Mouse (Mus musculus): Measurements from ENCODE around the gene Sun1. TPM values are rescaled to one million over a fixed set of nuclear protein-coding genes. Genes with fewer than 3 reads are reported as not detected.

Sun1 gene
- 28.4 and 29.5 TPM in 2 replicates for polyA plus RNA-seq (2015; fragmentation: Nextera tagmentation; extraction: Ambion mirVana)

DNA sequence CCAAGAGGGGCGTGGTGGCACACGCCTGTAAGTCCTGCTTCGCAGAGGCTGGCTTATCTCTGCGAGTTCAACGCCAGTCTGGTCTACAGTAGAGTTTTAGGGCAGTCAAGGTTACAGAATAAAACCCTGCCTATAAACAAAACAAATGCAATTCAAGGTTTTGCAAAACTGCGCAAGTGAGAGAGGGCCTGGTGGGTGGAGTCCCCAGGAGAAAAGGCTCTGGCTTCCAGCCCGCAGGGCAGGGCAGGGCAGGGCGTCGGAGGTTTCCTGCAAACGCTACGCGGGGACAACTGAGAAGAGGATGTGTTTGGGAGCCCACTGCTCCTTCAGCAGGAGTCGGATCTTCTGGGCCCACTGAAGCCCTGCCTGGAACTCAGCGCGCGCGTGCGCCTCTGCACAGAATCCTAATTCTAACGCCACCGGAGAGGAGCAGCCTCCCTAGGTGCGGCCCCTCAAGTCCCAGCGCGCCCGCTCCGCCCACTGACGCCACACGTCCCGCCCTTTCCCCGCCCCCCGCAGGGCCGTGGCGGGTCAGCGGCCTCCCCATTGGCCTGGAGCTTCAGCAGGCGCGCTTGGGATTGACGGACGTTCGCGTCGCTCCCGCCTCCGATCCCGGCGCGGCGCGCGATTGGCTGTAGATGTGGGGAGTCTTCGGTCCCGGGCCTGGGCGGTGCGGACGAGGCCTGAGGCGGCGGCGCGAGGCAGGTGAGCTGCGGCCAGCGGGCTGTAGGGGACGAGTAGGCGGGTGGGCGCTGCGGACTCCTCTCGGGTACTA is at the start of gene Sun1:
Gene Sun1, plus strand, starts transcription at position 643 of the 775 bp plus-strand sequence.

DNA sequence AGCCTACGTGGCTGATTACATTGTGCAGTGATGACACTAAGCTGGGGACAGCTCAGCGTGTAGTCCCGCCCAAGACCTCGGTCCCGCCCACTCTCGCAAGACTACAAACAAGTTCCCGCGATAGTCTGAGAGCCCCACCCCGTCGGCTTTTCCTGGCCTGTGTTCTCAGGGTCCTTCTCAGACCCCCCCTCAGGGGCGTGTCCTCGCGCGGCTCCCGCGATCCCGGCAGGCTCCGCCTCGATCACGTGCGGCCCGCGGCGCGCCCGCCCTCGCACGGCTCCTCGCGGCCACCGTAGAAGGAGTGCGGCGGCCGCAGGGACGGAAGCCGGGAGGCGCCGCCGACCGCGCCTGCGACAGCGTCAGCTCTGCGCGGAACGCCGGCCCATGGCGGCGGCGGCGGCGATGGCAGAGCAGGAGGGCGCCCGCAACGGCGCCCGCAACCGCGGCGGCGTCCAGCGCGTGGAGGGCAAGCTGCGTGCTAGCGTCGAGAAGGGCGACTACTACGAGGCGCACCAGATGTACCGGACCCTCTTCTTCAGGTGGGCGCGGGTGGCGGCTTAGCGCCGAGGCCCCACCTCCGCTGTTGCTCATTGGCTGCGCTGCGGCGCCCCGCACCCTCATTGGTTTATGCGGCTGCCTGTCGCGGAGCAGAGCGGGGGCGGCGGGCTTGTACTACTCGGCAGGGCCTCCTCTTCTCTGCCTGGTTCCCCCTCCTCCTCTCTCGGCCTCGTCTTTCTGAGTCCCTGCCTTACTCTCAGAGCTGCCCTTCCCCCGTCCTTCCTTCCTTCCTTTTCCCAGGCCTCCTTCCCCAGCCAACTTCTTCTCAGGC is 51.9 kb downstream of the Sun1 start, which contains the start of gene Get4:
Gene Get4, plus strand, starts transcription at position 244 of the 829 bp plus-strand sequence.

Other genes with a start within 250 kb of the Sun1 start
- 39.7 and 42.0 TPM in 2 replicates for gene Pdgfa, start 203.3 kb upstream of the Sun1 start, polyA plus RNA-seq (2015; fragmentation: Nextera tagmentation; extraction: Ambion mirVana)
- gene Prkar1b, start 50.6 kb upstream of the Sun1 start, polyA plus RNA-seq (2015; fragmentation: Nextera tagmentation; extraction: Ambion mirVana), result 4.1 and 4.3 TPM in 2 replicates
- gene Dnaaf5, start 50.4 kb upstream of the Sun1 start, polyA plus RNA-seq (2015; fragmentation: Nextera tagmentation; extraction: Ambion mirVana), result 2.9 and 3.5 TPM in 2 replicates
- 204 and 205 TPM in 2 replicates for gene Get4, start 51.7 kb downstream of the Sun1 start, polyA plus RNA-seq (2015; fragmentation: Nextera tagmentation; extraction: Ambion mirVana)
- 2.1 and 3.8 TPM in 2 replicates for gene Adap1, start 125.0 kb downstream of the Sun1 start, polyA plus RNA-seq (2015; fragmentation: Nextera tagmentation; extraction: Ambion mirVana)
- 73.7 and 79.2 TPM in 2 replicates for gene Cox19, start 150.8 kb downstream of the Sun1 start, polyA plus RNA-seq (2015; fragmentation: Nextera tagmentation; extraction: Ambion mirVana)
- gene Cyp2w1, start 152.0 kb downstream of the Sun1 start, polyA plus RNA-seq (2015; fragmentation: Nextera tagmentation; extraction: Ambion mirVana), result 0.51 TPM in 1 of 2 replicates, not detected in the other
- gene Gpr146, start 177.1 kb downstream of the Sun1 start, polyA plus RNA-seq (2015; fragmentation: Nextera tagmentation; extraction: Ambion mirVana), result 10.5 and 11.6 TPM in 2 replicates
- 0.44 and 0.77 TPM in 2 replicates for gene C130050O18Rik, start 204.6 kb downstream of the Sun1 start, polyA plus RNA-seq (2015; fragmentation: Nextera tagmentation; extraction: Ambion mirVana)
- 3.5 and 3.6 TPM in 2 replicates for gene Gper1, start 222.5 kb downstream of the Sun1 start, polyA plus RNA-seq (2015; fragmentation: Nextera tagmentation; extraction: Ambion mirVana)